Mouse (Mus musculus): ENCODE results near the gene Gm10799.

GRCm38 (mm10) chr2:104058954-104059353, 9.4 kb downstream of the Gm10799 start:
- TF ChIP-seq CTCF (IDR thresholded peaks at IDR 0.05; ENCODE audit: low read depth) (no peak), EP300 (IDR thresholded peaks at IDR 0.05; ENCODE audit: low read depth) (no peak)
